Mouse (Mus musculus): Measurements from ENCODE around the gene Usf3. TPM values are rescaled to one million over a fixed set of nuclear protein-coding genes. Genes with fewer than 3 reads are reported as not detected.

The Usf3 gene
- total RNA-seq (2015; ENCODE audit: low replicate concordance) (11.7 and 15.9 TPM in 2 replicates), total RNA-seq (2017; ENCODE audit: low replicate concordance) (4.4 and 7.1 TPM in 2 replicates)

DNA sequence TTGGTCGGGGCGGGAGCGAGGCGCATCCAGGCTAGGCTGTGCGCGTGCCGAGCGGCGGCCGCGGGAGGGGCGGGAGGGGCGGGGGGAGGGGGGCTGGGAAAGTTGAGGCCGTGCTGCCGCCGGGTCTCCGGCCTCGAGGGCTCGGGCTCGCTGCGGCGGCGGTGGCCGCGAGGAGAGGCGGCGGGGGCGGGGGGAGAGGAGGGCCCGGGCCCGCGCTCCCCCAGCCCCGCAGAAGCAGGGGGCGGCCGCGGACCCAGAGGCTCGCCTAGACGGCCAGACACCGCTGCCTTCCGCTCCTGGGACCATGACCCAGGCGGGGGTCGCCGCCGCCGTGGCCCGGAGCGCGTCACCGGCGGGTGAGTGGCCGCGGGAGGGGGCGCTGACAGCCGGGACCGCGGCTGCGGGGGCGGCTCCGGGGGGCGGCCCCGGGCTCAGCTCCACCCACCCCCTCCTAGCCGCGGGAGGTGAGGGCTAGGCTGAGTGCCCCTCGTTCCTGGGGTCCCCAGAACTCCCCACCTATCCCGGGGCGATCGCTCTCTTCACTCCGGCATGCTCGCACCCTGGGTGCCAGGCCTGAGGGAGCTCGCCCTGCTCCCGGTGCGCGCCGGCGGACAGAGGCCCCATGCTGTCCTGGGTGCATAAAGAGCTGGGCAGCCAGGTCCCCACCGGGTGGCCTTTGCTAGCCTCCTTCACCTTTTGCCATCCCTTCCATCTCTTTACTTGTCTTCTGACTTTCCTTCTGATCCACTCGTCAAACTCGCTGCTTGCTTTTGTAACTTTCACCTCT is at the start of gene Usf3:
TSS of gene Usf3 (plus strand) at position 92 of the 787 bp plus-strand sequence.
- peak; percentile 50 for ATAC-seq (replicated peaks; ENCODE audit: low FRiP score, poor library complexity, severe bottlenecking)

DNA sequence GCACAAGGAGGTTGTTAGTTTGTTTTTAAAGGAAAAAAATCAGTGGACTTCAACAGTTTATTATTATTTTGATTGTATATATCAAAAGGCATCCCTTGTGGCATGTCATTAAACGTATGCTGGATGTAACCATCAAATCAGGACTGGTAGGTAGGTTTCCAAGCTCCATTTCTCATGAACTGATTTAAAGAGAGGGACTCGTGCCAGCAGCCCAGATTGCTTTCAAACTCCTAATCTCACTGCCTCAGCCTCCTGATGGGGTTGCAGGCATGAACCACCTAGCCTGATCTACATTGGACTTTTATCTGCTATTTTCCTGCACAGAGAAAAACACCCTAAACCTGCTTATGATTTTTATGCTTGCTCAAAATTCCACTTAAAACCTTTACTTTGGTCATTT is 49.3 kb upstream of the Usf3 start:
- ATAC-seq (replicated peaks; ENCODE audit: low FRiP score, poor library complexity, severe bottlenecking): no peak

DNA sequence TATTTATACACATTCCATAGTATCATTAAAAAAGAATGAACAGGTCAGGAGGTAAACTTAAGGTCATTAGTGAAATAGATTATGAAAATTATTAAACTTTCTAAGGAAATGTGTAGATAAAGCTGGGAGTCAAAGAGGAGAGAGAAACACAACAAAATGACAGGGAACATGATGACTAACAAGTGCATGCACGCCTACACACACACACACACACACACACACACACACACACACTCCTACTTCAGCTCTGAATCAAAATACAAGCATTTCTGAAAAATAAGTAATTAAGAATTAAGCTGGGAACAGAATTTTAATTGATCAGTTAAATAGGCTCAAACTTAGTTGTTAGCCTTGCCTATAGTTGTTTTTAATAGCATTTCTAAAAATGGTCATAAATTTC is 48.3 kb upstream of the Usf3 start:
- no peak for ATAC-seq (replicated peaks; ENCODE audit: low FRiP score, poor library complexity, severe bottlenecking)

DNA sequence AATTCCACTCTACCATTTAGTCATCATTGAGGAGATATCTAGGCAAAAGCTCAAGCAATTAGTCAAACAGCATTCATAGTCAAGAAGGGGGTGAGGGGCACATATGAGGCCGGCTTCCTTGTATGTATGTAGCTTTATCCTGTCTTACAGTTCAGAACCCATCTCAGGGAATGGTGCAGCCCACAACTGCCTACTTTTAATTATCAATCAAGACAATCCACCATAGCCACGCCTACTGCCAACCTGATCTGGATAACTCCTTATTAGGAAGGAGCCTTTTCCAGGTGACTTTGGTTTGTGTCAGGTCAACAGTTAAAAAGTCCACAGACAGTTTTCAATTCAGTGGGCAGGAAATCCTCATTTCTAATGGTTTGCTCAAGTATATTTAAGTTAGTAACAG is 47.6 kb upstream of the Usf3 start:
- ATAC-seq (replicated peaks; ENCODE audit: low FRiP score, poor library complexity, severe bottlenecking): no peak

DNA sequence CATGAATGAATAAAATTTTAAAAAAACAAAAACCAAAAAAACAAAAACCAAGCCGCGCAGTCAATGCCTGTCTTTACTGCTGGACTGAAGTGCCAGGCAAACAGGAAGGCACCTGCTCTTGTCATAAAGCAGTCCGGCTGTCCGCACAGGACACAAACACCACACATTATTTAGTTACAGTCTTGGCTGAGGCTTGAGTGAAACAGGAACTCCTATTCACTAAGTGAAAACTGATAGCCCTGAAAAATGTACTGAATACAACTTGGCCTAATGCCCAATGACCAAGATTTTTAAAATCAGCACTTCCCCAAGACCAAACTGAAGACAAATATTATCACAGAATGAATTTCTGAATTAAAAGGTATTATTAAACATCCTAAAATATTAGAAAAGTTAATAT is 46.6 kb upstream of the Usf3 start:
- no peak for ATAC-seq (replicated peaks; ENCODE audit: low FRiP score, poor library complexity, severe bottlenecking)

- ATAC-seq (replicated peaks; ENCODE audit: low FRiP score, poor library complexity, severe bottlenecking): no peak
Measured at GRCm38 (mm10) chr16:44132300-44132699, 40.7 kb upstream of the Usf3 start.

- no peak for ATAC-seq (replicated peaks; ENCODE audit: low FRiP score, poor library complexity, severe bottlenecking)
Measured at GRCm38 (mm10) chr16:44133187-44133586, 39.9 kb upstream of the Usf3 start.

DNA sequence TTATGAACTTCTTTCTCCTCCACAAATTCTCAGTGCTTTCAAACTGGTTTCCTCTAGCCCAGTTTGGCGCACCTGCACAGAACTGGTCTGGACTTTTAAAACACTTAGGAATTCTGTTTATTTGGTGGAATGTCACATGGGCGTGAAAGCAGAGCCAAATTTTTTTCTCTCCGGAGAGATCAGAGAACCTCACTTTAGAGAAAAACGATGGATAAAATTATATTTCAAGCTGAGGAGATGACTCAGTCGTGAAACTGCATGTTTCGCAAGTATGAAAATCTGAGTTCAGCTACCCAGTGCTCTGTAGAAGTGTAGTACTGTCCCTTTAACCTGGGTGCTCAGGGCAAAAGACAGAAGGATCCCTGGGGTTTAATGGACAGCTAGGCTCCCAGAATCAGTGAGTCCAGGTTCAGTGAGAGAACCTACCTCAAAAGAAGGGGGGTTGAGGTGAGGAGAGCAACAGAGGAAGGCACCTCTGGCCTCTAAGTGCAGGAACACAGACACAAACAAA is 36.5 kb upstream of the Usf3 start:
- no peak for ATAC-seq (replicated peaks; ENCODE audit: low FRiP score, poor library complexity, severe bottlenecking)

- ATAC-seq (replicated peaks; ENCODE audit: low FRiP score, poor library complexity, severe bottlenecking): no peak
Measured at GRCm38 (mm10) chr16:44138377-44138978, 34.6 kb upstream of the Usf3 start.

DNA sequence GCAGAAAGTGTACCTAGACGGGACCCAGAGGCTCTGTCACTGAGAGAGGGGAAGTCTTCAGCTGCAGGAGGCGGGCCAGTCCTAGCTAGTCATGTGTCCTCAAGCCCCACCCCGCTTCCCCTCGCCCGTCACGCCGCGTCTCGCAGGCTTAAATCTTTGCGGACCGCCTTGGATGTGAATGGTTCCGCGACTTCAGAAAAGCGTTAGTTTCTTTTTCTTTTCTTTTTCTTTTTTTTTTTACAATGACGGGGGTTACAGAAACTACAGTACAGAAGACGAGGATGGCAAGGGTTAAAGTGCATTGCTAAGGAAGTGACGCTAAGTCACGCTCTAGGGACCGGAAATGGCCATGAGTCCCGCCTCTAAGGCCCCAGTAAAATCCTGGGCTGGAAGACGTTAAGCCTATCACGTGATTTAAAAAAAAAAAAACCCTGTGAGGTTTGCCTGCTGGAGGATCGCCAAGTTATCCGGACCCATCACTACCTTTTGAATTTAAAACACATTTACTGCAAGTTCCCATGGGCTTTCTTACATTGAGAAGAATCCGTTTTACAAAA is 34.0 kb upstream of the Usf3 start:
- ATAC-seq (replicated peaks; ENCODE audit: low FRiP score, poor library complexity, severe bottlenecking): peak; percentile 89

- ATAC-seq (replicated peaks; ENCODE audit: low FRiP score, poor library complexity, severe bottlenecking): peak; percentile 63
Measured at GRCm38 (mm10) chr16:44139536-44140185, 33.4 kb upstream of the Usf3 start, which contains the start of the genes Atp6v1a and Naa50. Atp6v1a (minus strand) TSS chr16:44139705. Naa50 (plus strand) TSS chr16:44139830.

GRCm38 (mm10) chr16:44140186-44140787 is 32.8 kb upstream of the Usf3 start:
- peak; percentile 59 for ATAC-seq (replicated peaks; ENCODE audit: low FRiP score, poor library complexity, severe bottlenecking)

GRCm38 (mm10) chr16:44141483-44141882 is 31.6 kb upstream of the Usf3 start:
- no peak for ATAC-seq (replicated peaks; ENCODE audit: low FRiP score, poor library complexity, severe bottlenecking)

GRCm38 (mm10) chr16:44149002-44149767 is 23.9 kb upstream of the Usf3 start:
- no peak for ATAC-seq (replicated peaks; ENCODE audit: low FRiP score, poor library complexity, severe bottlenecking)

- ATAC-seq (replicated peaks; ENCODE audit: low FRiP score, poor library complexity, severe bottlenecking): no peak
Measured at GRCm38 (mm10) chr16:44154497-44155057, 18.5 kb upstream of the Usf3 start.

- ATAC-seq (replicated peaks; ENCODE audit: low FRiP score, poor library complexity, severe bottlenecking): no peak
Measured at GRCm38 (mm10) chr16:44159325-44159724, 13.7 kb upstream of the Usf3 start.

GRCm38 (mm10) chr16:44163831-44164230 is 9.2 kb upstream of the Usf3 start:
- no peak for ATAC-seq (replicated peaks; ENCODE audit: low FRiP score, poor library complexity, severe bottlenecking)

DNA sequence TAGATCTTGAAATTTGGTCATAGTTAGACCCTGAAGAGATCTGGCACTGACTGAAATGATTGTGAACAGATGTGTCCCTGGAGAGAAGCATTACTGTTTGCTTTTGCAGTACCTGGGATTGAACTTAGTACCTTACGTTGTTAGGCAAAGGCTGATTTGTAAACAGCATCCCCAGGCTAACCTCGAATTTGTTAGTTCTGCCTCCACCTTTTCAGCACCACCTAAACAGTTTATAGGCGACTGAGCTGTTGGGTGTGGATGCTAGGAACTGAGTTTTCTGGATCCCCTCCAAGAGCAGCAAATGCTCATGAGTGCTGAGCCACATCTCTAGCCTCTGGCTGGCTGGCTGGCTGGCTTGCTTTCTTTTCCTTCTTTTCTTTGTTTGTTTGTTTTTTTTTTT is 7.9 kb upstream of the Usf3 start:
- ATAC-seq (replicated peaks; ENCODE audit: low FRiP score, poor library complexity, severe bottlenecking): no peak

GRCm38 (mm10) chr16:44168990-44169389 is 4.1 kb upstream of the Usf3 start:
- no peak for ATAC-seq (replicated peaks; ENCODE audit: low FRiP score, poor library complexity, severe bottlenecking)
